Mouse (Mus musculus) liver, embryonic 14.5 days (tissue): ENCODE data around the gene Gphn.

ENCODE experiments used
- CTCF ChIP-seq: IDR thresholded peaks from 2 replicates; pipeline ENCODE4 v1.5.1; 2016; ENCODE audit warnings: antibody characterized with exemption, low read depth, control low read depth
- EP300 ChIP-seq: IDR thresholded peaks from 2 replicates; pipeline ENCODE4 v1.6.1; 2016; ENCODE audit warnings: antibody characterized with exemption, low read depth

DNA sequence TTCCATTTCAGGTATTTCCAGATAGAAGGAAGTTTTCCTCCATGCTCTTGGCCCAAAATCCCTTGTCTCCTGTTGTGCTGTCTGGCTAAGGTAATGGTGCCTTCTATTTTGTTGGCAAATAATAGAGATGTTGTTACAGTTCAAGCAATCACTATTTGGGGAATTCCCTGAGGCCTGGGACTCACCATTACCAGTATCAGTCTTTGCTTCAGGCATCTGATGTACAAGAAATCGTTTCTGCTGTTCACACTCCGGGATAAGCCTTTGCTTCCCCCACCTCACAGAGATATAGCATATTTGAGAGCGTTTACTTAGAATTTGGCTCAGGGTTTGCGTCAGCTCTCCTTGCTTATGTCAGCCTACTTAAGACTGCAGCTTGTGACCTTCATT, 19.6 kb upstream of the Gphn start:
- no peak for TF ChIP-seq CTCF
- no peak for TF ChIP-seq EP300
